7 mouse cellular contexts compared by ENCODE assay signal in genomic region chr15:86113342-86113710, GRCm38 (mm10). TPM values are rescaled to one million over a fixed set of nuclear protein-coding genes. Genes with fewer than 3 reads are reported as not detected.
A peak's percentile ranks its signal among the peaks of the same experiment; 100 is the strongest.
DNase-seq lines count a peak whose midpoint lies in the region; ATAC-seq lines count a peak whose summit lies in the region.

No protein-coding gene starts in this region.

- no peak overlapping the region; the same call in 1 of the 2 replicates for H3K4me2 ChIP-seq in neural tube, embryonic 12.5 days (replicated peaks)
- peak overlapping the region; percentile 25 for H3K4me2 ChIP-seq in embryonic facial prominence, embryonic 13.5 days
- peak overlapping the region; percentile 3 for H3K4me2 ChIP-seq in limb, embryonic 11.5 days (ENCODE audit: low read depth, severe bottlenecking)
- H3K4me2 ChIP-seq in stomach, embryonic 15.5 days, result no peak overlapping the region; the same call in 1 of the 2 replicates

- H3K27me3 ChIP-seq in neural tube, embryonic 12.5 days (replicated peaks), result no peaks in the 10 kb centered on the region
- H3K27me3 ChIP-seq in embryonic facial prominence, embryonic 13.5 days, result no peaks in the 10 kb centered on the region
- no peaks in the 10 kb centered on the region for H3K27me3 ChIP-seq in limb, embryonic 11.5 days (ENCODE audit: control insufficient read depth, insufficient read depth, low read length)
- H3K27me3 ChIP-seq in stomach, embryonic 15.5 days (replicated peaks), result no peaks in the 10 kb centered on the region

- DNase-seq in neural tube, embryonic 10.5 days (ENCODE audit: extremely low spot score, low spot score), result no peak
- no peak for DNase-seq in limb, embryonic 11.5 days (ENCODE audit: low spot score)
- no peak for DNase-seq in testis, postnatal 10 days (ENCODE audit: low spot score)
- DNase-seq in gastrocnemius, postnatal 4 days (ENCODE audit: low spot score in 2 of 2), result no peak

- ATAC-seq in neural tube, embryonic 12.5 days (ENCODE audit: low FRiP score, low read depth), result 0 out of 2 replicates have a peak, but pooled peaks have one; percentile 25
- no peak for ATAC-seq in embryonic facial prominence, embryonic 13.5 days (ENCODE audit: insufficient number of reproducible peaks, insufficient read depth, low FRiP score, low TSS enrichment, low read depth)
- no peak for ATAC-seq in limb, embryonic 11.5 days (ENCODE audit: insufficient number of reproducible peaks, low FRiP score, low TSS enrichment, low read depth)
- ATAC-seq in stomach, embryonic 15.5 days (ENCODE audit: insufficient read depth, low FRiP score, low read depth), result no peak

- no peaks in the 10 kb centered on the region for H3K36me3 ChIP-seq in neural tube, embryonic 12.5 days
- no peaks in the 10 kb centered on the region for H3K36me3 ChIP-seq in embryonic facial prominence, embryonic 13.5 days
- H3K36me3 ChIP-seq in limb, embryonic 11.5 days (ENCODE audit: control insufficient read depth, insufficient read depth, low read length), result no peaks in the 10 kb centered on the region
- H3K36me3 ChIP-seq in stomach, embryonic 15.5 days, result no peaks in the 10 kb centered on the region

- no peaks in the 10 kb centered on the region for H3K9me3 ChIP-seq in neural tube, embryonic 12.5 days
- H3K9me3 ChIP-seq in embryonic facial prominence, embryonic 13.5 days, result no peaks in the 10 kb centered on the region
- no peaks in the 10 kb centered on the region for H3K9me3 ChIP-seq in limb, embryonic 11.5 days (ENCODE audit: control insufficient read depth, low read length)
- no peaks in the 10 kb centered on the region for H3K9me3 ChIP-seq in stomach, embryonic 15.5 days

- peaks cover 36% of the 10 kb centered on the region for H3K4me1 ChIP-seq in neural tube, embryonic 12.5 days
- H3K4me1 ChIP-seq in embryonic facial prominence, embryonic 13.5 days, result peaks cover 38% of the 10 kb centered on the region
- peaks cover 16% of the 10 kb centered on the region; the same call in 1 of the 2 replicates for H3K4me1 ChIP-seq in limb, embryonic 11.5 days (ENCODE audit: control insufficient read depth, insufficient read depth, low read length)
- peaks cover 24% of the 10 kb centered on the region for H3K4me1 ChIP-seq in stomach, embryonic 15.5 days

- H3K9ac ChIP-seq in neural tube, embryonic 12.5 days, result 0 out of 2 replicates have a peak overlapping the region, but pooled peaks have one; percentile 26
- H3K9ac ChIP-seq in embryonic facial prominence, embryonic 13.5 days, result 0 out of 2 replicates have a peak overlapping the region, but pooled peaks have one; percentile 3
- H3K9ac ChIP-seq in limb, embryonic 11.5 days (ENCODE audit: low read length), result no peak overlapping the region
- no peak overlapping the region for H3K9ac ChIP-seq in stomach, embryonic 15.5 days

- 0 out of 2 replicates have a peak overlapping the region, but pooled peaks have one; percentile 39 for H3K27ac ChIP-seq in neural tube, embryonic 12.5 days
- peak overlapping the region; percentile 39 for H3K27ac ChIP-seq in embryonic facial prominence, embryonic 13.5 days
- H3K27ac ChIP-seq in limb, embryonic 11.5 days (replicated peaks; ENCODE audit: low read depth, low read length), result no peak overlapping the region
- H3K27ac ChIP-seq in stomach, embryonic 15.5 days, result peak overlapping the region; percentile 64

- no peak overlapping the region for H3K4me3 ChIP-seq in neural tube, embryonic 12.5 days
- H3K4me3 ChIP-seq in embryonic facial prominence, embryonic 13.5 days, result no peak overlapping the region
- no peak overlapping the region for H3K4me3 ChIP-seq in limb, embryonic 11.5 days (ENCODE audit: low read depth, low read length)
- no peak overlapping the region for H3K4me3 ChIP-seq in stomach, embryonic 15.5 days (replicated peaks)

- WGBS in neural tube, embryonic 12.5 days, result 15% methylated on average over 9 of the region's 9 CpGs
- 5% methylated on average over 9 of the region's 9 CpGs for WGBS in embryonic facial prominence, embryonic 13.5 days
- 4% methylated on average over 9 of the region's 9 CpGs for WGBS in limb, embryonic 11.5 days
- 18% methylated on average over 9 of the region's 9 CpGs for WGBS in stomach, embryonic 15.5 days

RNA-seq across cellular contexts. Expression of gene Gramd4, which starts 55.8 kb away (rescaled TPM):
- polyA plus RNA-seq in neural tube, embryonic 12.5 days (2016; fragmentation: Nextera tagmentation; extraction: Ambion mirVana), result 29.9 and 33.3 TPM in 2 replicates
- 14.6 and 16.6 TPM in 2 replicates for polyA plus RNA-seq in embryonic facial prominence, embryonic 13.5 days (2015; fragmentation: Nextera tagmentation; extraction: Ambion mirVana)
- 8.4 and 9.0 TPM in 2 replicates for polyA plus RNA-seq in limb, embryonic 11.5 days (2014; fragmentation: Nextera tagmentation; extraction: Ambion mirVana)
- polyA plus RNA-seq in stomach, embryonic 15.5 days (2015; fragmentation: Nextera tagmentation; extraction: Ambion mirVana), result 13.8 and 15.2 TPM in 2 replicates
- total RNA-seq in gastrocnemius, postnatal 4 days (2021), result 10 to 100 TPM; 11.0 to 12.3 TPM

Comparison
In these comparisons a context has a peak if more than half of its experiments do, and no peak if none do; other contexts are left out.
1. H3K4me2 ChIP-seq: peak in embryonic facial prominence, embryonic 13.5 days (single experiment) and limb, embryonic 11.5 days (single experiment); none in neural tube, embryonic 12.5 days (single experiment) and stomach, embryonic 15.5 days (single experiment).
2. H3K9ac ChIP-seq: peak in neural tube, embryonic 12.5 days (single experiment) and embryonic facial prominence, embryonic 13.5 days (single experiment); none in limb, embryonic 11.5 days (single experiment) and stomach, embryonic 15.5 days (single experiment).